Mouse (Mus musculus): ENCODE results near the gene Cnpy2.
A peak's percentile ranks its signal among the peaks of the same experiment; 100 is the strongest.
"Not testable (repeated sequence)": the region's sequence is repeated elsewhere in the genome, so short reads cannot be mapped to it uniquely, and the experiment has no call there.

The Cnpy2 gene

DNA sequence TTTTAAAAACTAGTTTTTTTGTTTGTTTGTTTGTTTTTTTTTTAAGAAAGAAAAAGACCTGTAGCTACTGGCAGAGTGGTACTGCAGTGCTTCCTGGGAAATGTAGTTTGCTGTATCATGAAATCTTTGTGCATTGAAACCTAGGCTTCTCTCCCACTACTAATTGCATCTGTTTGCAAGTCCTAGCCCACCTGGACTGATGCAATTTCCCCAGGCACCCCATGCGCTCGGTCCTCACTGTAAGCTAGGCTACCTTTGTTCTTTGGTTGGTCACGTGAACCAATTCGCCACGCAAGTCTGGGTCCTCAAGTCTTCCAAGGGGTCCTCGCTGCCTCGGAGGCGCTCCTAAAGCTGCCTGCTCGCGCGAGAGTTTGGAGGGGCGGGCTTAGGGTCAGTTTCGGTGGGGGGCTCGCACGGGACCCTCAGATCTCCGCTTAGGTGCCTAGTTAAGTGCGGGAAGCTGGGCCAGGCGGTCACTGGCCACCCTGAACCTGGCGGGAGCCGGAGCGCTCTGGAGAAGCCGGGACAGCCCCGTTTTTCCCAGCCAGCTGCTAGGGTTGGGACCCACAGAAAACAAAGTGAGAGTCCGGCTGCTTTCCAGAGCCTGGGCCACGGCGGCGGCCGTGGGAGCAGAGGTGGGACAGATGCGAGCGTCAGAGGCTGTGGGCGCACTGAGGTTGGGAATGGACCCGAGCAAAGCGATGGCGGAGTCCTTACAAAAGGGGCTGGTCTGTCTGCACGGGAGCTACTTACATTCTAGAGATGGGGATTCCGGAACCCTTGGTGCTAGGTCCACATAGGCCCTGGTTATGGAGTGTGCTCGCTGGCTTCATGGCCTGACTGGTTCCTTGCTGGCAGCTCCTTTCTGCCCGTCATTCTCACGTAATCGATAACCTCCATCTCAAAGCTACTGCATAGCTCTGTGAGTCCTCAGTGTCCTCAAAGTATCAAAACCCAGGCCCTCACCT lies at the start of gene Cnpy2:
TSS of gene Cnpy2 (plus strand) at position 319 of the 968 bp plus-strand sequence.
- peak; percentile 82 for DNase-seq

DNA sequence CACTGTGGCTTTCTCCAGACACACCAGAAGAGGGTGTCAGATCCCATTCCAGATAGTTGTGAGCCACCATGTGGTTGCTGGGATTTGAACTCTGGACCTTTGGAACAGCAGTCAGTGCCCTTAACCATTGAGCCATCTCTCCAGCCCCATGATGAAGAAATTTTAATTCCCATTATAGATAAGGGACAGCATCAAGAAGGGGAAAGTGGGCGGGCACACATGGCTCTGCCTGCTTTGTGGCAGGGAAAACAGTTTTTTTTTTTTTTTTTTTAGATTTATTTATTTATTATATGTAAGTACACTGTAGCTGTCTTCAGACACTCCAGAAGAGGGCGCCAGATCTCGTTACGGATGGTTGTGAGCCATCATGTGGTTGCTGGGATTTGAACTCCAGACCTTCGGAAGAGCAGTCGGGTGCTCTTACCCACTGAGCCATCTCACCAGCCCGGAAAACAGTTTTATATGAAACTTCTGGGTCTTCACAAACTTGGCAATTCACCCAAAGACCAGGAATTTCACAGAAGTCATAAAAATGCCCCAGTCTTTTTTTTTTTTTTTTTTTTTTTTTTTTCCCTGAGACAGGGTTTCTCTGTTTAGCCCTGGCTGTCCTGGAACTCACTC lies 49.3 kb upstream of the Cnpy2 start:
- DNase-seq, result not testable (repeated sequence)

DNA sequence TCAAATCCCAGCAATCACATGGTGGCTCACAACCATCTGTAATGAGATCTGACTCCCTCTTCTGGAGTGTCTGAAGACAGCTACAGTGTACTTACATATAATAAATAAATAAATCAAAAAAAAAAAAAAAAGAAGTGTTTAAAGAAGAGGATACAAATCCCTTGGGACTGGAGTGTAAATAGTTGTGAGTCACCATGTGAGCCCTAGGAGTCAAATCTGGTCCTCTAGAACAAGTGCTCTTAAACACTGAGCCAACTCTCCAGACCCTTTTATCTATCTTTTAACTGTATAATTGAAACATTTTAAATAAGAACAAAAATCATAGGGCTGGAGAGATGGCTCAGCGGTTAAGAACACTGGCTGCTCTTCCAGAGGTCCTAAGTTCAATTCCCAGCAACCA lies 46.9 kb upstream of the Cnpy2 start:
- not testable (repeated sequence) for DNase-seq

DNA sequence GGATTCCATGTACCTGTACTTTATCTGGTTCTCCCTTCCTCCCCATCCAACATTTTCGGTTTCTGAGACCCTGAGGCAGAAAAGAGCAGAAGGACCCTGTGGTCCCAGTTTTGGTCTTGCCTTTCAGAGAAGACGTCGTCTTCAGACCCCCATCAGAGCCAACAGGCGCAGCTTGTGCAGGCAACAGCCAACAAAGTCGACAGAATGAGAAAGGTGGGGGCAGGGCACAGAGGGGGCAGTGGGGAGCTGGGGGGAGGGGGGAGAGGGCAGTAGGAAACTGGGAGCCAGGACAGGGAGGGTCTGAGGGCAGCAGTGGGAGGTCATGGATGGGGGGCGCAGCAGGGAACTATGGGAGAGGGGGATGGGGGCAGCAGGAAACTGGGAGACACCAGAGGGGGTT lies 44.1 kb upstream of the Cnpy2 start:
- DNase-seq, result no peak

DNA sequence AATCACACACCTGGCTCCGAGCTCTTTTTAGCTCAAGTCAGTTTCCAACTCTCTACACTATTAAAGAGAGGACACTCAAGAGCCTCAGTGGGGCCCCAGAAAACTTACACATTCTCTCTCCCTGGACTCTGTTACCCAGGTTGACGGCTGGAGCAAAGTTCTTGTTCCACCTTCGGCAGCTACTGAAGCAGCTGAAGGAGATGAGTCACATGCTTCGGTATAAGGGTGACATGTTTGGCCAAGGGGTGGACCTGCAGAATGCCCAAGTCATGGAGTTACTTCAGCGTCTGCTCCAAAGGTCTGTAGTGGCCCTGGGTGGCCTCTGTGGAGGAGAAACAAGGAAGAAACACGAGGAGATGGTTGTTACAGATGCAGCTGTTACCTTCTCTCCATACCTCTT lies 41.3 kb upstream of the Cnpy2 start:
- no peak for DNase-seq

DNA sequence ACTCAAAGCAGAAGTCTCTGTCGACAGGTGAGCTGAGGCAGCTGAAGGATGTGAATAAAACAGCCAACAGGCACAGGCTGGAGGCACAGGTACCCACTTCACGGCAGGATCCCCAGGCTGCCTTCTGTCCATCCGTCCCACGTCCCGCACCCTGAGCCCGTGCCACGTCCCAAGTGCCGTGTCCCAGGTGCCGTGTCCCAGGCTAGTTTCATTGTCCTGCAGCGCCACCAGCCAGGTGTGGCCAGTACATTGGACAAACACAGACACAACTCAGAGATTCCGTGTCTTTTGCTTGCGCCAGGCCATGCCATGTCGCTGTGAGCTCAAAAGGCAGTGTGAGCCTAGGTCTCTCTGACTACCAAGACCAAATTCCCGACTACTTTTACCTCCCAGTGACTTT lies 40.6 kb upstream of the Cnpy2 start:
- DNase-seq, result no peak

DNA sequence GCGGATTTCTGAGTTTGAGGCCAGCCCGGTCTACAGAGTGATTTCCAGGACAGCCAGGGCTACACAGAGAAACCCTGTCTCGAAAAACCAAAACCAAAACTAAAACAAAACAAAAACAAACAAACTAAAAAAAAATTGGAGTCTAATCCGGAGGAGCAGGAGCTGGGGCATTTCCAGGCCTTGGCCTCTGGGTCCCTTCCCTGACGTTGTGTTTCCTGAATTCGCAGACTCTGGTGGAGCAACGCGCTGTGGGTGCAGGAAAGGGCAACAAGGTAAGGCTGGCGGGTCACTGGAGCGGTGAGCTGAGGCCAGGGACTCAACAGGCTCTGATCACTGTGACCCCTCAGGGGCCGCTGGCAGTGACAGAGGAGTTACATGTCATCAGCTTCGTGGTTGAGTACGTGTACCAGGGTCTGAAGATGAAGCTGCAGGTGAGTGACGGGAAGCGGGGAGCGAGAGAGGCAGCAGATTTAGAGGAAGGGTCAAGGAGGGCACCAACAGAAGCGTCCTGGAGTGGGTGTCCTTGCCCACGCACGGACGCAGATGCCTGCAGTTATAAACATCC lies 39.3 kb upstream of the Cnpy2 start:
- DNase-seq, result no peak

DNA sequence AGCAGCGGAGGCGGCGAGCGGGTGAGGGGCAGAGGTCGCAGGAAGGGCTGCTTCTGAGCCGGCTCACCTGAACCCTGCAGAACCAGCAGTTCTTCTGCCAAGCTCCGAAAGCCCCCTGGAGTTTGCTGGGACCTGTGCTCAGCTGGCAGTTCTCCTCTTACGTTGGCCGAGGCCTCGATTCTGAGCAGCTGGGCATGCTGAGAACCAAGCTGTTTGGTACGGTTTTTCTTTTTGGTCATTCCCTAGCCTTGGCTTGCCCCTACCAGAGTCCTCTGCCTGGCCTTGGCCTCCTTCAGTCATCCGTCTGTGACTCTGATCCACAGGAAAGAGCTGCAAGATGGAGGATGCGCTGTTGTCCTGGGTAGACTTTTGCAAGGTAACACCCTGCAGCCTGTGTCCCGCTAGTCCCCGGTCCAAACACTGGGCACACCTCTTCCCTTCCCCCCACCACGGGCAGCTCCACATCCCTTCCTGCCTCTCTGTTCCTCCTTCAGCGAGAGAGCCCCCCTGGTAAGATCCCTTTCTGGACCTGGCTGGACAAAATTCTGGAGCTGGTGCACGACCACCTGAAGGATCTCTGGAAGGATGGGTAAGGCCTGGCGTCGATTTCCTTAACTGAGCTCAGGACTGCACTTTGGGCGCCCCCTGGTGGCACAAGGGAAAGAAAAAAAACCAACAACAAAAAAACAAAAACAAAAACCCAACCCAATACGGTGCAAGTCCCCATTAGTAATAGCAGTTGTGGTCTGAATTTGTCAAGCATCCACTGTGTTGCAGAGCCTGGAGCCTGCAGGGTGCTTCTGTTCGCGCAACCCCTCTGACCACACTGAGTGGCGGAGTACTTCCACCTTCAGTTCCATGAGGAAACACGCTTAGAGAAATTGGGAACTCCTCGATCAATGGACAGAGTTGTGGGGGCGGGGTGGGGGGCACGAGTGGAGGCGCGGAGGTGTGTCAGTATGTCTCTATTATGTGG lies 38.4 kb upstream of the Cnpy2 start:
- peak; percentile 46 for DNase-seq

DNA sequence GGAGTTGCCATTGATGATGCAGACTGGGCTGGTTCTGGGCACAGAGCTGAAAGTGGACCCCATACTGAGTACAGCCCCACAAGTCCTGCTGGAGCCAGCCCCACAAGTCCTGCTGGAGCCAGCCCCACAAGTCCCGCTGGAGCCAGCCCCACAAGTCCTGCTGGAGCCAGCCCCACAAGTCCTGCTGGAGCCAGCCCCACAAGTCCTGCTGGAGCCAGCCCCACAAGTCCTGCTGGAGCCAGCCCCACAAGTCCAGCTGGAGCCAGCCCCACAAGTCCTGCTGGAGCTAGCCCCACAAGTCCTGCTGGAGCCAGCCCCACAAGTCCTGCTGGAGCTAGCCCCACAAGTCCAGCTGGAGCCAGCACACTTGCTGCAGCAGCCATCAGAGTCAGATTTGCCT lies 31.7 kb upstream of the Cnpy2 start:
- DNase-seq, result not testable (repeated sequence)

DNA sequence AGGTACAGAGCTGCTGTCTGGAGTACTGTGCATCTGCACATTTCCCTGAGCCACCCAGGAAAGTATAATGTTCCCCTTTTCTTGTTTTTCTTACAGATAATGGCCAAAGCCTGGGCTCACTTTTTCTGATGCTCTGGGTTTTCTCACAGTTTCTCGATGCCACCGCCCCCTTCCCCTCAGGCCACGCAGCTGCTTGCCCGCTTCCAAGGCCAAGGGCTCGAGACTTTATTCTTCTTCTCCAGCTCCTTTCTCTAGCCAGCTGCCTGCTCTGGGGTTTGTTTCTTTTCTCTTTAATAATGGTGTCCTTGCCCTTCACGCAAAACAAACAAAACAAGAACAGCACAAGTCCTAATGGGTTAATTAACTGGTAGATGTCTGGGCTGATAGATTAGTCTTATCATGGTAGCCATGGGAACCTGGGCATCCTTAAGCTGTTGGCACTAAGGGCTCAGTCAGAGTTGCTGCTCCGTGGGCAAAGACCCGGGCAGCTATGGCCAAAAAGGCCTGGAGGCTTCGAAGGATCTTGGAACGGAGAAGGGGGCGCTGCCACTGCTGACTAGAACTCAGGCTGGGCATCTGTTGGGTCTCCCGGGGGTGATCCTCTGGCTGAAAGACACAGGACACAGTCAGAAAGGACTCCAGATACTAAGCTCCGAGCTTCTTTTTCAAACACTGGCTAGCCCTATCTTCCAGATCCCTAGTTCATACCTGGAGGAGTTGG lies 25.7 kb upstream of the Cnpy2 start:
- DNase-seq, result no peak

DNA sequence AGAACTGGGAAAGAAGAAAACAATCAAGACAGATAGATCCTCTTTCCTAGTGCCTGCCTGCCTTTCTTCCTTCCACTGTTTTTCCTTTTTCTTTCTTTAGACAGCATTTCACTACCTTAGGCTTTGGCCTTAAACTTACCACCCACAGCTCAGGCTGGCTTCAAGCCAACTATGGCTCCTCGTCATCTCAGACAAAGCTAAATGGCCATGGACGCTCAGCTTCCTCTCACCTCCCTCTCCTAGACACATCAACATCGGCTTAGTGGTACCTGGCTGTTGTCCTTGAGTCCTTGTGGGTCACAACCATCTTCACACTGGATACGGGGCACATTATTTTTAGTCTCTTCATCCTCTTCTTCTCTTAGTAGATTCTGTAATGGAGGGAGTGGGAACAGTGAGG lies 25.0 kb upstream of the Cnpy2 start:
- DNase-seq, result no peak

DNA sequence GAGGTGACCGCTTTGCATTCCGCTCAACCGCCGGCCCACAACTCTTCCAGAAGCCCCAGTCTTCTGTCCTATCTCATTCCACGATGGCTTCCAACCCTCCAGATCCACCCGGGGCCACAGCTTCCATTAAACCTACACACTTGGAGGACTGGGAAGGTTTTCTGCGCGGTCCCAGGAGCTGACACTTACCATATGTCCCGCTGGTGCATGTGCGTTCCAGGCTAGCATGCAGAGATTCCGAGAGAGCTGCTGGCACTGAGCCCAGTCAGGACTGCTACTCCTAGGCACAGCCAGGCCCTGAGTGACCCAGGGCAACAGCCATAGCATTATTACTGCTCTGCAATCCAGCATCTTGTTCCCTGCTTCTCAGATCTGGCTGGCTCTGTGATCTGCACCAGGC lies 24.6 kb upstream of the Cnpy2 start:
- DNase-seq, result no peak

DNA sequence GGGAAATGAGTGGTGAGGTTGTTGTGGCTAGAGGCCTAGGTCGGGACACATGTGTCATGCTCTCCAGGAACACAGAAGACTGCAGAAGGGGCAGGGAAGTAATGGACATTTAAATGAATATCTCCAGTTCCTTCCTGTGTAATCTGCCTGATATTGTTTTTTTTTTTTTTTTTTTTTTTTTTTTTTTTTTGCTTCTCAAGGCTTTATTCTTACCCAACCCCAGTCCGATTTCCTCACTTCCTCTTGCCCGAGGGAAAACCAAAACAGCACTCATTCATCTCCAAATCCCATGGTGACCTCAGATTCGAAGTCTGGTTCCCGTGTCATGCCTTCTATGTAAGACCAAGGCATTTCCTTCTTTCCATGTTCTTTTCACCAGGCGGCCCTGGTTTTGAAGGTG lies 24.0 kb upstream of the Cnpy2 start:
- DNase-seq, result no peak

DNA sequence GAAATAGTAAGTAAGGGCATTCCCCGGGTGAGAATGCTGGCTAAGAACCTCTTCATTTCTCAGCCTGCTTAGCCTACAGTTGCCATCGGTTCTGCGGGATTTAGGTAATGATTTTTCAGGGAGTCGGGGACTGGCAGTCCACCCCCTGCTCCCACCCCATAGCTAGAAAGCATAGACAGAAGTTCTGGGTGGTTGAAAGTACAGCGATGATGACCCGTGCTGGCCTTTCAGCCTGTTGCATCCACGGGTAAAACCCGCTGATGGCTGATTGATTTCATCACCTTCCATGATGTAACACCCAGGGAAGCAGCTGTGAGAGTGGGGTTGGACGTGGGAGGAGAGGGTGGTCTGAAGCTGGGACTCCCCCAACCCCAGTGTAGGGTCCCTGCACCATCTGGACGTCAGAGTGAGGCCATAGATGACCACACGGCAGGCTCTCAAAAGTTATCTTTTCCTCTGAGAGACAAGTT lies 23.5 kb upstream of the Cnpy2 start, which contains the start of gene Il23a:
TSS of gene Il23a (minus strand) at position 51 of the 470 bp plus-strand sequence.
- no peak for DNase-seq

DNA sequence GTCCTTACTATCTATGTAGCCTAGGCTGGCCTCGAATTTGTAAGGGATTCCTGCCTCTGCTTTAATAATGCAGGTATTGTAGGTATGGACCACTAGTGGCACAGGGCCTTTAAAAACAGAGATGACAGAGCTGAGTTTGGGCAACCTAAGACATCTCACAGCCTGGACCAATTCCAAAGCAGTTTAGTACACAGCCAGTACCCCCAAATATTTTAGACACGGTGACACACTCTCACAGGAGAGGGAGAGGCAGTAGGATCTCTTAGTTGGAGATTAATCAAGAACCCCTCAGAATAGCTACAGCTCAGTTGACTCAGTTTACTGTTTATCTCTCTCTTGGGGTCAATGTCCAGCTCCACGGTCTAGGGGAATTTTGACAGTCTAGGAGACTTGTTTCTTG lies 19.9 kb upstream of the Cnpy2 start:
- DNase-seq, result no peak

DNA sequence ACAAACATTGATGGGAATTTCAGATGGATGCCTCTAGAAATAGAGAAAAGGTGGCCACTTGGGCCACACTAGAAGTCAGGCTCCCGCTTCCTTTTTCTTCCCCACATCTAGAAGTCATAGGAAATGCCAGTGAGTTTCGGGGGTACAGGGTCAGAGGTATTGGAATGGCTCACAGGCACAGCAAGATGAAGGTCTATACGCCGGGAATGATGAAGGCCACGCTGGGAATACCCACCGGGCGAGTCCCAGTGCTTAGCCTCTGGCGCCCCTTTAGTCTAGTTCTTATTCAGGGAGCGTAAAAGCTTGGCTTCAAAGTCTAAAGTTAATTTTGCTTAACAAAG lies 19.5 kb upstream of the Cnpy2 start:
- no peak for DNase-seq

DNA sequence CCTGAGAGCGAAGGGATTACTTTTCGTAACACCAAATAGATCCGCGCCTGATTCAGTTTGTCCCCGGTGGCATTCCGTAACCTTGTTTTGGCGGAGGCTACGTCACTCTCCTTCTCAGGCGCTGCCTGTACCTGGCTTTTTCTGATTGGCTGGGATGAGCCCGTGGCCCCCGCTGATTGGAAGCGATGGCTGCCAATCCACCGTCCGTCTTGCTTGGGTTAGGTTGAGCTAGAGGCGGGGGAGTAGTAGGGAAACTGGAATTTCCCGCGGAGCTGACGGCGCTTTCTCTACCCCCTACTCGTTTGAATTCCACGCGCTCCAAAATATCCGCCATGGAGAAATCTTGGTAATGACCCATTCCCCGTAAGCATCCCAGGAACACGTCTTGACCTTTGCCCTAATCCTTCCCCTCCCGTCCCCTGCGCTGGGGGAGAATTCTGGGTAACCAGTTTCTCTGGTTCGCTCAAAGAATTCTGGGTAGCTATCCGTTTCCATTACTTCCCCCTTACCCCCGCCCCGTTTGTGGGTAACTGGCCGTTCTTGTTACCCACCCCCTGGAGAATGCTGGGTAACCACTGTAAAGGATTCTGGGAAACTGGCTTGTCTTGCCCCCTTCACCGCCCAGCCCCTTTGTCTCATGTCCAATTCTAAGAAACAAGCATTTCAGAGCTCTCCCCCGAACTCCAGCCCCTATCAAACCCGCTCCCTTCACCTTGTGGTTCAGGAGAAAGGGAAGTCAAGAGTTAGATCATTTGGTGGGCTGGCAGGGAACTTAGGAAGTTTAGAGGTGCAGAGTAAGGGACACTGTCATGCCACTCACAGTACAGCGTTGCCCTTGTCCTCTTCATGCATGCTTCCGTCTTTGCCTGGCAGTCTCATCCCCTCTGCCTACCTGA lies 18.9 kb upstream of the Cnpy2 start, which contains the start of gene Pan2:
TSS of gene Pan2 (plus strand) at position 210 of the 896 bp plus-strand sequence.
- DNase-seq, result peak; percentile 100

DNA sequence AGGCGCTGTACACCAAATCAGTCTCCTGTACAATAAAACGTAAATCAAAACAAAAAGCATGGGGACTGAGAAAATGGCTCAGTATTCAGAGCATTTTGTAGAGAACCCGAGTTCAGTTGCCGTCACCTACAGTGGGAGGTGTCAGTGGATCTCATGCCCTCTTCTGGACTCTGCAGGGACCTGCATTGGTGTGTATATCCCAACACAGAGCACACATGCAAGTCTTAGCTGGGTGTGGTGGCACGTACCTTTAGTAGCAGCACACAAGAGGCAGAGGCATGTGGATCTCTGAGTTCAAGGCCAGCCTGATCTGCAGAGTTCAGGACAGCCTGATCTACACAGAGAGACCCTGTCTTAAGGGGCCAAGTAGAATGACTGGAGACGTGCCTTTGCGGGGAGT lies 12.6 kb upstream of the Cnpy2 start:
- no peak for DNase-seq

DNA sequence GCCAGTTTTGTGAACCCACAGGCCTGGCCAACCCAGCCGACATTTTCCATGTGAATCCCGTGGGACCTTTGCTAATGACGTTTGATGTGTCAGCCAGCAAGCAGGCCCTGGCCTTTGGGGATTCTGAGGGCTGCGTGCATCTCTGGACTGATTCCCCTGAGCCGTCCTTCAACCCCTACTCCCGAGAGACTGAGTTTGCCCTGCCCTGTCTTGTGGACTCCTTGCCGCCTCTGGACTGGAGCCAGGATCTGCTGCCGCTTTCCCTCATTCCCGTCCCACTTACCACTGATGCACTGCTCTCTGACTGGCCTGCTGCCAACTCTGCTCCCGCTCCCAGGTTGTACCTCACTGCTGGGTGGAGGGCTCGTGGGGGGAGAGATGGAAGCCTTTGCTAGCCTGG lies 12.1 kb upstream of the Cnpy2 start:
- DNase-seq, result no peak

DNA sequence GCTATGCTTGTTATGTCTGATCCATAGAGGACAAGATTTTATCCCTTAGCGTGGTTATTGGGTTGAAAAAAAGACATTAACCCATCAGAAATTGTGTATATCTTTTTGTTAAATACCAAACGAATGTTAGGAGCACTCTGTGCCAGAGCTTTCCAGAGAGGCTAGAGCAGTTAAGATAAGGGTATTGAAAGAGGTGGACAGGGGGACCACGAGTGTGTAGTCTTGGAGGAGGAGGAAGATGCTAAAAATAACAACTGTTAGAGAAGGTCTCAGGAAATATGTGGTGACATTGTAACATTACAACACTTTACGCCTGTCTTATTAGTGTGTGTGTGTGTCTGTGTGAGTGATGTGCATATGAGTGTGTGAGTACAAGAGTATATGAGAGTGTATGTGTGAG lies 11.4 kb upstream of the Cnpy2 start:
- DNase-seq, result no peak

DNA sequence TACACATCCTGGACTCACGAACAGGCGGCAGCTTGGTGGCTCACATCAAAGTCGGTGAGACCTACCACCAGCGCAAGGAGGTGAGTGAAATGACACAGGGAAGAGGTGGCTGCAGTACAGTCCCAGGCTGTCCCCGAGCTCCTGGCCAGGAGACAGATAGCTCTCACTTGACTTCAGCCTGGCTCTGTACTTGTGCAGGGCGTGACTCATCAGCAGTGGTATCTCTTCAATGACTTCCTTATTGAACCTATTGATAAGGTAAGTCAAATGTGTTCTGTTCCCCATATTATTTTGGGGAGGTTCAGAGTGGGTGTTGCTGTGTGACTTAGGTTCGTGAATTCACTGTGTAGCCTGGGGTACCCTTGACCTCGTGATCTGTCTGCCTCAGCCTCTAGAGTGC lies 6.7 kb upstream of the Cnpy2 start:
- DNase-seq, result no peak

Data from right cerebral cortex, adult 18-20 months (tissue).